25 mouse cellular contexts compared by ENCODE assay signal in the genomic region with DNA sequence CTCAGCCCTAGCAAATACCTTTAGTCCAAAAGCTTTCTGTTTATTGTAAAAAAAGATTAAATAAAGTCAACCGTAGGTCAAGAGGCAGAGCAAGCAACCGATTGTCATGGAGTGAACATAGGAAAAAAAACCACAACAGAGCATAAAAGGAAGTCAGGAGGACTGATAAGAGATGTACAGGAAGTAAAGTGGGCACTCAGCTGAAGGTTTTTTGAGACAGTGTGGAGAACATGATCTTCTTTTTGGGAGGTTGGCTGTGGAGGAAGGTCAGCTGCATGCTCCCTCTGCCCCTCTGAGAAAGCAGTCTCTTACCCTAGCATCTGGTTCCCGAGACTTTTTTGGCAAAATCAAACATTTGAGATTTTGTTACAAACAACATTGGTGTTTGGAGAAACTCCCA.
"Had no signal": no experiment of that assay in that cellular context is flagged by ENCODE, and none has a peak within 500 bp of the region (broad histone marks: within the 10 kb centered on the region; RNA-seq: fewer than 3 reads in every experiment).

No protein-coding gene starts in this region.

- H3K4me3 ChIP-seq: heart, embryonic 10.5 days; heart, embryonic 12.5 days; hindbrain, embryonic 13.5 days; hindbrain, embryonic 15.5 days; kidney, embryonic 15.5 days; layer of hippocampus, adult 2 months; left cerebral cortex, adult 2 months; limb, embryonic 10.5 days; limb, embryonic 12.5 days; liver, embryonic 13.5 days; liver, embryonic 15.5 days had no signal

- H3K27ac ChIP-seq: heart, embryonic 10.5 days; hindbrain, embryonic 13.5 days; hindbrain, embryonic 15.5 days; hindbrain, postnatal 0 days; kidney, embryonic 15.5 days; kidney, postnatal 0 days; layer of hippocampus, adult 2 months; left cerebral cortex, adult 2 months; limb, embryonic 10.5 days; limb, embryonic 12.5 days; liver, embryonic 13.5 days; liver, embryonic 15.5 days had no signal

- H3K9ac ChIP-seq: heart, embryonic 12.5 days; hindbrain, embryonic 13.5 days; hindbrain, embryonic 15.5 days; kidney, embryonic 15.5 days; limb, embryonic 12.5 days; liver, embryonic 13.5 days; liver, embryonic 15.5 days had no signal

- H3K36me3 ChIP-seq: heart, embryonic 10.5 days; heart, embryonic 12.5 days; hindbrain, embryonic 13.5 days; hindbrain, embryonic 15.5 days; kidney, embryonic 15.5 days; limb, embryonic 10.5 days; limb, embryonic 12.5 days; liver, embryonic 13.5 days; liver, embryonic 15.5 days had no signal

- DNase-seq: gastrocnemius, postnatal 10 days; gastrocnemius, postnatal 25 days; heart, adult 11 months; heart, postnatal 10 days; heart, postnatal 4 days; kidney, adult 11 months; kidney, adult 2 months; kidney, adult 9 months; kidney, postnatal 25 days; kidney, postnatal 4 days; liver; liver, embryonic 13.5 days had no signal

- H3K4me1 ChIP-seq: heart, embryonic 10.5 days; heart, embryonic 12.5 days; hindbrain, embryonic 13.5 days; hindbrain, embryonic 15.5 days; kidney, embryonic 15.5 days; limb, embryonic 10.5 days; limb, embryonic 12.5 days; liver, embryonic 13.5 days; liver, embryonic 15.5 days had no signal

- ATAC-seq: hindbrain, postnatal 0 days; intestine, embryonic 16.5 days had no signal

- H3K27me3 ChIP-seq: heart, embryonic 12.5 days; hindbrain, embryonic 13.5 days; hindbrain, embryonic 15.5 days; kidney, embryonic 15.5 days; limb, embryonic 12.5 days; liver, embryonic 13.5 days; liver, embryonic 15.5 days had no signal

- H3K9me3 ChIP-seq: heart, embryonic 10.5 days; heart, embryonic 12.5 days; hindbrain, embryonic 13.5 days; hindbrain, embryonic 15.5 days; kidney, embryonic 15.5 days; limb, embryonic 10.5 days; limb, embryonic 12.5 days; liver, embryonic 13.5 days; liver, embryonic 15.5 days had no signal
